9 mouse cellular contexts compared by ENCODE assay signal in genomic region chr16:6480411-6480728, GRCm38 (mm10).
A peak's percentile ranks its signal among the peaks of the same experiment; 100 is the strongest.
DNase-seq lines count a peak whose midpoint lies in the region; ATAC-seq and TF ChIP-seq lines count a peak whose summit lies in the region.
"Had no signal": no experiment of that assay in that cellular context is flagged by ENCODE, and none has a peak within 500 bp of the region (broad histone marks: within the 10 kb centered on the region; RNA-seq: fewer than 3 reads in every experiment).

No protein-coding gene starts in this region.

- H3K9ac ChIP-seq in heart, embryonic 11.5 days (ENCODE audit: low read depth, low read length) = no peak overlapping the region
- H3K9ac ChIP-seq in midbrain, embryonic 15.5 days = no peak overlapping the region
- H3K9ac ChIP-seq: limb, embryonic 15.5 days had no signal

- no peaks in the 10 kb centered on the region for H3K4me1 ChIP-seq in heart, embryonic 11.5 days (ENCODE audit: control insufficient read depth, insufficient read depth, low read length)
- no peaks in the 10 kb centered on the region for H3K4me1 ChIP-seq in G1E (ENCODE audit: insufficient read depth, low read depth, low read length)
- peaks cover 20% of the 10 kb centered on the region for H3K4me1 ChIP-seq in cerebellum, adult 2 months (ENCODE audit: control insufficient read depth, insufficient read depth, low read length)
- peaks cover 14% of the 10 kb centered on the region for H3K4me1 ChIP-seq in midbrain, embryonic 15.5 days
- H3K4me1 ChIP-seq: limb, embryonic 15.5 days had no signal

- no peak for TF ChIP-seq POLR2A in cerebellum, adult 2 months (IDR thresholded peaks at IDR 0.05; ENCODE audit: borderline replicate concordance, insufficient read depth, low read length)

- H3K4me3 ChIP-seq in heart, embryonic 11.5 days (ENCODE audit: low read depth, low read length) = no peak overlapping the region
- H3K4me3 ChIP-seq in G1E (ENCODE audit: low read depth, low read length) = no peak overlapping the region
- H3K4me3 ChIP-seq in cerebellum, adult 2 months (replicated peaks; ENCODE audit: insufficient read depth, low read depth, low read length) = no peak overlapping the region
- no peak overlapping the region for H3K4me3 ChIP-seq in midbrain, embryonic 15.5 days
- H3K4me3 ChIP-seq: limb, embryonic 15.5 days had no signal

- TF ChIP-seq CTCF in G1E (IDR thresholded peaks at IDR 0.05; ENCODE audit: low read depth, low read length) = peak; percentile 15; the same call in 1 of the 2 replicates
- peak; percentile 27; the same call in 1 of the 2 replicates for TF ChIP-seq CTCF in cerebellum, adult 2 months (IDR thresholded peaks at IDR 0.05; ENCODE audit: borderline replicate concordance, insufficient read depth, low read depth, low read length)

- no peak overlapping the region for H3K27ac ChIP-seq in heart, embryonic 11.5 days (ENCODE audit: low read depth, low read length)
- H3K27ac ChIP-seq in cerebellum, adult 2 months (ENCODE audit: insufficient read depth, low read length) = no peak overlapping the region
- H3K27ac ChIP-seq in midbrain, embryonic 15.5 days = no peak overlapping the region; the same call in 1 of the 2 replicates
- H3K27ac ChIP-seq: limb, embryonic 15.5 days had no signal

- H3K9me3 ChIP-seq in heart, embryonic 11.5 days (replicated peaks; ENCODE audit: control insufficient read depth, low read length) = no peaks in the 10 kb centered on the region
- H3K9me3 ChIP-seq in G1E (replicated peaks) = 0 out of 2 replicates have a peak, but pooled peaks cover 2% of the 10 kb centered on the region
- no peaks in the 10 kb centered on the region for H3K9me3 ChIP-seq in midbrain, embryonic 15.5 days
- H3K9me3 ChIP-seq: limb, embryonic 15.5 days had no signal

- H3K36me3 ChIP-seq in heart, embryonic 11.5 days (ENCODE audit: control insufficient read depth, insufficient read depth, low read length) = no peaks in the 10 kb centered on the region
- H3K36me3 ChIP-seq in G1E (replicated peaks) = no peaks in the 10 kb centered on the region
- no peaks in the 10 kb centered on the region for H3K36me3 ChIP-seq in midbrain, embryonic 15.5 days (replicated peaks)
- H3K36me3 ChIP-seq: limb, embryonic 15.5 days had no signal

- 7% methylated on average over 5 of the region's 5 CpGs for WGBS in heart, embryonic 11.5 days (ENCODE audit: insufficient replicate concordance)
- WGBS in cerebellum, adult 2 months = 8% methylated on average over 5 of the region's 5 CpGs
- 7% methylated on average over 5 of the region's 5 CpGs for WGBS in midbrain, embryonic 15.5 days

- no peak for ATAC-seq in heart, embryonic 11.5 days (replicated peaks; ENCODE audit: insufficient number of reproducible peaks, low FRiP score, low TSS enrichment)
- ATAC-seq in G1E (ENCODE audit: extremely low read depth, insufficient number of reproducible peaks, low FRiP score, poor library complexity, severe bottlenecking) = no peak
- ATAC-seq in midbrain, embryonic 15.5 days (replicated peaks) = peak; percentile 40; the same call in 1 of the 2 replicates

- peak; percentile 36 for DNase-seq in heart, adult 11 months
- no peak for DNase-seq in G1E (ENCODE audit: low spot score)
- DNase-seq in cerebellum, adult 2 months = peak; percentile 69 to 75
- DNase-seq in frontal cortex, adult 2 months (ENCODE audit: extremely low spot score in 1 of 2, low spot score in 1 of 2) = peak; percentile 60 to 94
- peak; percentile 67 to 88 for DNase-seq in layer of hippocampus, postnatal 25 days (ENCODE audit: extremely low spot score in 1 of 2, low spot score in 1 of 2)
- DNase-seq in thymus, postnatal 25 days = peak; percentile 10

- 0 out of 2 replicates have a peak, but pooled peaks cover 5% of the 10 kb centered on the region for H3K27me3 ChIP-seq in heart, embryonic 11.5 days (ENCODE audit: control insufficient read depth, insufficient read depth, low read length)
- H3K27me3 ChIP-seq in G1E (ENCODE audit: insufficient read depth, low read length) = no peaks in the 10 kb centered on the region
- H3K27me3 ChIP-seq in cerebellum, adult 2 months (ENCODE audit: control insufficient read depth, insufficient read depth, low read length) = no peaks in the 10 kb centered on the region
- no peaks in the 10 kb centered on the region for H3K27me3 ChIP-seq in midbrain, embryonic 15.5 days (replicated peaks)
- H3K27me3 ChIP-seq: limb, embryonic 15.5 days had no signal

- H3K4me2 ChIP-seq in heart, embryonic 11.5 days = no peak overlapping the region
- no peak overlapping the region for H3K4me2 ChIP-seq in midbrain, embryonic 15.5 days
- H3K4me2 ChIP-seq: limb, embryonic 15.5 days had no signal
